Mouse (Mus musculus) kidney, adult 8-10 months (tissue): ENCODE results near the gene Col26a1.

Source experiments
- DNase-seq, 2 experiments: peaks; one replicate each; pipeline ENCODE4 v3.0.0; 2022

The Col26a1 gene

GRCm38 (mm10) chr5:136880101-136880500, 2.9 kb downstream of the Col26a1 start:
- peak; percentile 41 to 43 for DNase-seq

DNA sequence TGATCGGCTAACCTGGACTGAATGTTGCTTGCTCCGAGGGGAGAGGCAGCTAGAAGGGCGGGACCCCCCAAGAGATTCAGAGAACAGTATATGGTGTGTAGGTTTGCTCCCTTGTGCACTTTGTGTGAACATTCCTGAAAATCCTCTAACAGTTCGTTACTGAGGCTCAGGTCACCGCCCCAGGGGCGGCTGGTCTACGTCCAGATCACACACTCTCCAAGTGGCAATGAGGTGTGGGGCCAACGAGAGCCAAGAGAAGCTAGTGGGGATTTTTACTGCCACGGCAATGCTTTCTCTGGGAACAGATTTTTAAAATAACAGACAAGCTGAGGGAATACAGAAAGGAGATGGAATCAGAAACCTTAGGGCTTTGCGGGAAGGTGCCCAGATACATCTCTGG, 8.7 kb downstream of the Col26a1 start:
- peak; percentile 18 to 39 for DNase-seq

- no peak for DNase-seq
These were observed 10.6 kb downstream of the Col26a1 start for GRCm38 (mm10) chr5:136872417-136872816.

GRCm38 (mm10) chr5:136869451-136870114, 13.4 kb downstream of the Col26a1 start:
- DNase-seq: no peak

- DNase-seq: no peak
These were observed 15.3 kb downstream of the Col26a1 start for GRCm38 (mm10) chr5:136867706-136868105.

DNA sequence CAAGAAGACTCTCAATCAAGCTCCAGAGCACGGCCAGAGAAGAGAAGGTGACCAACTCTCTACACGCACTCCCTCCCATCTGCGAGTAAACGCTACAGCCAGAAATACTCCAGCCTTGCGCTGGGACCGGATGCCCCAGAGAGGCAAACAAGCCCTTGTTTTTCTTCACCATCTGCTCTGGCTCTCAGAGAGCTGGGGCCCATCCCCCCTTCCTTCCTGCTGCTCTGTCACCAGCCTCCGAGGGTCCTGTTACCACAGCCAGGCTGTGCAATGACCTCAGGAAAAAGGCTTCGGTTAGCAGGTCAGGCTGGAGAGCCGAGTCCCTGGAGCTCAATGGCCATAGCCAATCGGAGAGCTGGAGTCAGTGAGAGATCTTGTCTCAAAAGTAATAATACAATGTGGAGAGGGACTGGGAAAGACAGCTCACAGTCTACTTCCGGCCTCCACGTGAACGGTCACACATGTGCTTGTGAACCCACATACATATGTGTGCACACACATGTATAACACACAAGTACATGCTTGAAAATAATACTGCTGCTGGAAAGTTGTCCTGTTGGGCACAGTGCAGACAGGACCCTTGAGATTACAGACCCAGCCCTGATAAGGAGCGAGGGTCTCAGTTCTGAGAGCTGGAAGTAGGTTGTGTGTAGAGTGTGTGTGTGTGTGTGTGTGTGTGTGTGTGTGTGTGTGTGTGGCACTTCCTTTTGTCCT, 18.9 kb downstream of the Col26a1 start:
- DNase-seq: peak; percentile 18 to 27

- no peak for DNase-seq
These were observed 19.7 kb downstream of the Col26a1 start for GRCm38 (mm10) chr5:136863276-136863675.

GRCm38 (mm10) chr5:136862806-136863205, 20.2 kb downstream of the Col26a1 start:
- DNase-seq: no peak

DNA sequence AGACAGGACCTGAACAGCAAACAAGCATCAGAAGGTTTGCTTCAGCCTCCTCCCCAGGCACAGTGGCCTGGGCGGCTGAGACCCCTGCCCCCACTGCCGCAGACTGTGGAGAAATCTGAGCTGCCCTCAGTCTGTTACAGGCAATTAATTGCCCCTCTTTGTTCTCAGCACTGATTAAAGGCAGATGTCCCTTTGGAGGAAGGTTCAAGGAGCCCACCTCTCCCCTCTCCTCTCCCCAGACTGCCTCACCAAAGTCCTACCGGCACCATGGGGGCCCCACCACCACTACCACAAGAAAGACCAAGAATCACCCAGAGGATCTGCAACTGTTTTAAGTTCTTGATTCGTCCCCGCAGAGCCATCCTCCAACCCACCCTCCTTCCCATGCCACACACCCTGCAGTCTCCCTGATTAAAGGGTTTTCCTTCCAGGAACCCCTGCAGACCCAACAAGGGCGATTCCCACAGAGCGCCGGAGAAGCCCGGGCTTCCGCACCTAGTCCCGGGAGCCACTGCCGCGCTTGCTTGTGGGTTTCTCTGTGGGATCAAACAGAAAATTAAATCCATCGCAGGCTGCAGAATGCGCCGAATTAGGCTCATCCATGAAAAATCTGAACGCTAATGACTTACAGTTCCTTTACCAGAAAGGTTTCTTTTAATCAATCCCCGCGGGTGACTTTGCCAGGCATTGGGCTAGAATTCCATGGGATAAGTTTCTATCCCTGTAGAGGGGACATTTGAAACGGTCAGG, 21.6 kb downstream of the Col26a1 start:
- no peak for DNase-seq

DNA sequence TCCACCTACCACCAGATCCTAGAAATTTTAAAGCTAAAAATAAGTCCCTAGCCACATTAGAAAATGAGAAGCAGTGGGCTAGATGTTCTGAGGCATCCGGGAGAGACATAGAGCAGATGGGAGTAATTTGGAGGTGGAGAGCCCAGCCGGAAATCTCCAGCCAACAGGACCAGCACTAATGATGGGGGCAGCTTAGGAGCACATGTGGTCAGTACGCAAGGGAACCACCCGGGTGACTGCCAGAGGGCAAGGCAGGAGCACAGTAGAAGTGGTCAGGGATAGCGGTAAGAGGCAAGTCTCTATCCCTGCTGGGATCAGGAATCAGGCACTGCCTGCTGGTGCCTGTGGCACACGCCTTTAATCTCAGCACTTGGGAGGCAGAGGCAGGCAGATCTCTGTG, 32.3 kb downstream of the Col26a1 start:
- no peak for DNase-seq

- no peak for DNase-seq
These were observed 36.4 kb downstream of the Col26a1 start for GRCm38 (mm10) chr5:136846385-136847264.

DNA sequence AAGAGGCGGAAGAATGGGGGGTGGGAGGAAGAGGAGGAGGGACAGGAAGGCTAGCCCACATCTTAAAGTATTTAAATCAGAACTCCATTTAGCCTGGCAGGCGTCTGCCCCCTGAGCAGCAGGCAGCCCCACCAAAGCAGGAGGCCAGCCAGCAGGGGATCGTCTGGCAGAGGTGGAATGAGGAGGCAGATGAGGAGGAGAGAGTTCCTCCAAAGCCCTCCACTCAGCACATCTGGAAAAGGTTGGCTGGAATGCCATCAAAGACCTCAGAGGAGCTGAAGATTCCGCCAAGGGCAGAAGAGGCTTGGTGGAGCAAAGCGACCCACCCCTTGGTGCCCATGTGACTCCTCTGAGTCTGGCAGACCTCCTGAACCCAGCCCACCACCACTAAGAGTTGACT, 39.1 kb downstream of the Col26a1 start:
- DNase-seq: no peak

DNA sequence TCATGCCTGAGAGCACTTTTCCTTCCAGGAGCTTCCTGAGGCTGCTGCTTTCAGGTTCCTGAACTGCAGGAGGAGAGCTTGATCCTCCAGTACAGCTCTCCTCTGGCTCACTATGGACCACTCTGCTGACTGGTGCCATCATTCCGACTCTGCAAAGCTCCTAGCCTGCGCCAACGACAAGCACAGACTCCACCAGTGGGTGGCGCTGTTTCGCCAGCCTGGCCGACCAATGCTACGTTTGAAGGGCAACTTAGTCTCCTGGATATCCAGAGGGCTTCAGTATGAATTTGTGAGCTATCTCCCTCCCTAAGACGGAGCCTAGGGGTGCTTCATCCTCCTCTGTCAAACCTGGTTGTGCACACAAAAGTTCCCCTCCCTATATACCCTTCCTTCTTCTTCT, 43.0 kb downstream of the Col26a1 start:
- peak; percentile 11 to 44 for DNase-seq

GRCm38 (mm10) chr5:136833053-136833452, 50.0 kb downstream of the Col26a1 start:
- DNase-seq: no peak

- no peak for DNase-seq
These were observed 52.9 kb downstream of the Col26a1 start for GRCm38 (mm10) chr5:136830156-136830555.

DNA sequence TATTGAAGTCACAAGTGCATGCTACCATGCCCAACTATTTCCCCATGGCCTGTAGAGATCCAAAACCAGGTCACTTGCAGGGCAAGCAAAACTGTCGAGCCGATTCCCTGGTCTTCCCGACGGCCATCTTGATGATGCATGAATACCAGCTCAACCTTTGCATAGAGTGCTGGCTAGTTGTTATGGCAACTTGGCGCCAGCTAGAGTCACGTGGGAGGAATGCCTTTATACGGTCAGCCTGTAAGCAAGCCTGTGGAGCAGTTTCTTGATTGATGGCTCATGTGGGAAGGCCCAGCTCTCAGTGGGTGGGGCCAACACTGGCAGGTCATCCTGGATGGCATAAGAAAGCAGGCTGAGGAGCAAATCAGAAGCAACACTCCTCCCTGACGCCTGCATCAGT, 61.0 kb downstream of the Col26a1 start:
- DNase-seq: no peak

DNA sequence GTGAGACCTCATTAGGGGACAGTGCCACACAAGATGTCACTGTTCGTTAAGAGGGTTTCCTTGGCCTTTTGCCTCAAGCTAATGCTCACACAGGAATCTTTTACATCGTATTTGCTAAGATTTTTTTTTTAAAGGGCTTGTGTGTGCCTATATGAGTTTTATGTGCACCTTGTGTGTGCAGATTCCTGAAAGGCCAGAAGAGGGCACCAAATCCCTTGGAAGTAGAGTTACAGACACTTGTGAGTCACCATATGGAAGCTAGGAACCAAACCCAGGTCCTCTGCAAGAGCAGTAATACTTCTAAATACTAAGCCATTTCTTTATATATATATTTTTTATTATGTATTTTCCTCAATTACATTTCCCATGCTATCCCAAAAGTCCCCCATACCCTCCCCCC, 62.1 kb downstream of the Col26a1 start:
- DNase-seq: no peak

DNA sequence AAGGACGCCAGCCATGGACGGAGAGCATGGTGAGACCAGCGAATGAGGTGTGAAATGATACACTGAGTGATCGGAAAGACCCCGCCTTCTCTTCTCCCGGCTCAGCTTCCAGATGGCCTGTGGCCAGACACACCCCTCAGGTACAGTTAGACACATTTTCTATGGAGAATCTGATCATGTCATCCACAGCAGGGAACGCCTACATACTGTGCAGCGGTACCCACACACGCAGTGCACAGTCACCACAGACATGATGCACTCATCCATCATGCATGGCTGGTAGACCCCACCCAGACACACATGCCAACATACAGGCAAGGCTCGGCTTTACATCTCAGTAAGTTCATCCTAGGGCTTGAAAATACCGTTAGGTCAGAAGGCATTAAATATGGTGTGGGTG, 63.3 kb downstream of the Col26a1 start:
- no peak for DNase-seq

DNA sequence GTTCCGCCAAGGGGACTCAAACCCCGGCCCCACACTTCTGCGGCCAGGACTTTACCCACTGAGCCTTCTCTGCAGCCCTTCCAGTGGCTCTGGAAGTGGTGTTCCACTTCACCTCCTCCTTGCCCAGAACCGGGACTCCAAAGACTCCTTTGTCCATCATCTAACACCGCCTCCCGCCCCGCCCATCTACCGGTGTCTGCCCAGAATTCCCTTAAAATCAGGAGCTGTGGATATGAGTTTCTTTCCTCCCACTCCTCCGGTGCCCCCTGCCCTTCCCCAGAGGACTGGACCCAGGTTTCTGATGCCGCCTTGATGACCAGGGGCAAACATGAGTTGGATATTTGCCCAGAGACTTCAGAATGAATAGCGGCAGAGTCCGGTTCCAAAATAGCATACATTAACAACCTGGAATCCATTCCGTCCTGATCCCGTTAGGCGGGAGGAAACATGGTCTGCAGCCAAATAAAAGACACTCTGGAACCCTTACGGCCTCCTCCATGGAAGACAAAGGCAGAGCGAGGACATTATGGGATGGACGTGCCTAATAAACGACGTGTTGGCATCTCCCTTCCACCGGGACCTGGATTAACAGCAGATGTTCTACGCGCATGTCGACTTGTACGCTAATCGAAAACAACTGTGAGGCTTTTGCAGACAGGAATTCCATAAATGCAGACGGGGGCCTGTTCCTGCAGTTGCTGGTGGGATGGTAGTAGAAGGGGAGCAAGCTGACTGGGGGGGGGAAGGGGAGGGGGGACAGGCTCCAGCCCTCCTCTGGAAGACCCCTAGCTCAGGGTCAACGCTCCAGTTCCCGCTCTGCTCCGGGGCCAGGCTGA, 72.3 kb downstream of the Col26a1 start:
- DNase-seq: no peak

DNA sequence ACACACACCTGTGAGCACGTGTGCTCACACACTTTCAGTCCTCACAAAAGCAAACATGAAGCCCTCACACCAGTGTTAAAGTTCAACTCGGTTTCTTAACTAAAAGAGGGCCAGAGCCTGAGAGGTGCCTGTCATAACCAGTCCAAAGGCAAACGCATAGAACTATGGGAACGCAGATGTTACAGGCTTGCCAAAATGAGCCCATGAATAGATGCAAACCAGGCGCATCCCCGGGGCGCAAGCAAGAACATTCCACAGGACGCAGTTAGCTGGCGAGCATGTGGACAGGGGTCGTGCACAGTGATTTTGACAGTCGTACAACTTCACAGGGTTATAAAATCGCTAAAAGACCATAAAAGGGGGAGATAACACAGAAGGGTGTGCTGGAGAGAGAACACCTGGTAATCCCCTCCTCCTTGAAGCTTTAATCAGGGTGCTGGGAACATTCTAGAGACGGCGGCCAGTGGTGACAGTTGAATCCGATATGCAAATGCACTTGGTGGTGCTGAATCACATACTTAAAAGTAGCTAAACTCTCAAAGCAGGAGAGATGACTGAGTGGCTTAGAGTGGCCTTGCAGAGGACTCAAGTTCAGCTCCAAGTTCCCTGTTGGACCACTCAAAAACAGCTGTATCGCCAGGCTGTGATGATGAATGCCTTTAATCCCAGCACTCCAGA, 76.5 kb downstream of the Col26a1 start:
- DNase-seq: no peak

- no peak for DNase-seq
These were observed 78.0 kb downstream of the Col26a1 start for GRCm38 (mm10) chr5:136805019-136805418.
